9 mouse cellular contexts compared by ENCODE assay signal in the genomic region with DNA sequence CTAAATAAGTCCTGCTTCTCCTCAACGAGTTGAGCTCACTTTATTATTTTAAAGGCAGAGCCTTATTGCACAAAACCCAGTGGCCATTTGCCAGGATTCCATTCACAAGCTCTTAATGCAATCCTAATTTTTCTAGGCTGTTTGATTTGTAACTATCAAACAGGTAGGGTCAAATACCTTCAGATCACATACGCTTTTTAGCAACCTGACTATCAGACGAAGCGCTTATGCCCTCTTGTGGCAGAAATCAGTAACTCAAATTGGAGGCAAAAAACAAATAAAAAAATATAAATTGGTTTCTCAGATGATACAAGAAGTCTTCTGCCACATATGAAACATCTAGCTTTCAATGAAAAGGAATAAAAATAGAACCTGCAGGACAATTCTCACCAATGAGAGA. TPM values are rescaled to one million over a fixed set of nuclear protein-coding genes. Genes with fewer than 3 reads are reported as not detected.
A peak's percentile ranks its signal among the peaks of the same experiment; 100 is the strongest.
DNase-seq lines count a peak whose midpoint lies in the region; TF ChIP-seq lines count a peak whose summit lies in the region.
"Had no signal": no experiment of that assay in that cellular context is flagged by ENCODE, and none has a peak within 500 bp of the region (broad histone marks: within the 10 kb centered on the region; RNA-seq: fewer than 3 reads in every experiment).

No protein-coding gene starts in this region.

- H3K79me2 ChIP-seq in MEL (ENCODE audit: control insufficient read depth, insufficient read depth, low read length, poor library complexity): peaks cover 12% of the 10 kb centered on the region; the same call in 1 of the 2 replicates

- TF ChIP-seq POLR2A in MEL (IDR thresholded peaks at IDR 0.05; ENCODE audit: control insufficient read depth in 1 of 2, insufficient read depth in 1 of 2, low read depth in 1 of 2, low read length in 2 of 2, poor library complexity in 1 of 2): no peak

- H3K27ac ChIP-seq in MEL (ENCODE audit: control insufficient read depth, low read depth, low read length): no peak overlapping the region

- H3K9me3 ChIP-seq in MEL (replicated peaks; ENCODE audit: insufficient read depth, low read length): no peaks in the 10 kb centered on the region

- no peak overlapping the region for H3K9ac ChIP-seq in MEL (ENCODE audit: control insufficient read depth, low read depth, low read length, poor library complexity, severe bottlenecking)

- H3K36me3 ChIP-seq in MEL (ENCODE audit: control insufficient read depth in 1 of 2, insufficient read depth in 2 of 2, low read length in 2 of 2): peaks cover 0 to 17% of the 10 kb centered on the region in 2 experiments; a peak in 2 of 4 replicates

- no peak for TF ChIP-seq EP300 in MEL (IDR thresholded peaks at IDR 0.05; ENCODE audit: low read depth in 1 of 2, low read length in 2 of 2)

- intact Hi-C loops in heart, postnatal 14 days (cut with DNase I): loop anchor here (2.0 kb wide), 1 partner anchor 73 kb away; no protein-coding TSS in a partner anchor

- TF ChIP-seq CTCF in MEL (IDR thresholded peaks at IDR 0.05 in 2 of 3, conservative IDR thresholded peaks at IDR 0.05 in 1 of 3; ENCODE audit: control insufficient read depth in 1 of 3, insufficient read depth in 1 of 3, low read depth in 2 of 3, low read length in 3 of 3, poor library complexity in 1 of 3, severe bottlenecking in 1 of 3): peak; percentile 39 to 85 (median 45); a peak in 5 of 6 replicates

- H3K4me3 ChIP-seq in MEL (ENCODE audit: control insufficient read depth in 1 of 2, insufficient read depth in 1 of 2, low read depth in 2 of 2, low read length in 2 of 2): no peak overlapping the region

- peak; percentile 6 for DNase-seq in kidney, postnatal 10 days
- DNase-seq in kidney, adult 11 months: no peak
- peak; percentile 73 for DNase-seq in MEL (ENCODE audit: low read depth, low spot score)
- DNase-seq in embryo, embryonic 9.5 days (ENCODE audit: extremely low spot score): peak; percentile 28
- DNase-seq in lung, postnatal 25 days (ENCODE audit: low spot score): peak; percentile 41
- DNase-seq in natural killer cell, adult 2 months (ENCODE audit: low spot score in 2 of 2): no peak
- no peak for DNase-seq in heart, postnatal 14 days
- no peak for DNase-seq in thymus, postnatal 4 days

- peak; percentile 95 for TF ChIP-seq RAD21 in MEL (IDR thresholded peaks at IDR 0.05; ENCODE audit: low read depth, low read length)

- peaks cover 0 to 5% of the 10 kb centered on the region in 2 experiments; a peak in 2 of 4 replicates for H3K4me1 ChIP-seq in MEL (ENCODE audit: control insufficient read depth in 1 of 2, insufficient read depth in 2 of 2, low read length in 2 of 2)

- no peaks in the 10 kb centered on the region for H3K27me3 ChIP-seq in MEL (ENCODE audit: control insufficient read depth in 1 of 2, insufficient read depth in 2 of 2, low read length in 2 of 2)

TF ChIP-seq in MEL, 35 proteins besides CTCF, POLR2A, EP300 and RAD21:
- TF ChIP-seq SIN3A (IDR thresholded peaks at IDR 0.05; ENCODE audit: low read length) (peak; percentile 44; the same call in 1 of the 2 replicates), ELF1 (IDR thresholded peaks at IDR 0.05; ENCODE audit: low read depth, low read length) (no peak), ZC3H11A (IDR thresholded peaks at IDR 0.05; ENCODE audit: low read depth, low read length) (peak; percentile 93), ZNF384 (IDR thresholded peaks at IDR 0.05; ENCODE audit: low read depth, low read length) (peak; percentile 73), MXI1 (IDR thresholded peaks at IDR 0.05; ENCODE audit: low read depth, low read length) (no peak), TBP (IDR thresholded peaks at IDR 0.05; ENCODE audit: low read depth, low read length) (no peak), TAL1 (IDR thresholded peaks at IDR 0.05; ENCODE audit: low read length) (no peak), MYC (IDR thresholded peaks at IDR 0.05; ENCODE audit: low read depth, low read length) (no peak), SMC3 (IDR thresholded peaks at IDR 0.05; ENCODE audit: low read depth, low read length) (peak; percentile 94), ZKSCAN1 (IDR thresholded peaks at IDR 0.05; ENCODE audit: low read depth, low read length) (no peak), CHD2 (IDR thresholded peaks at IDR 0.05; ENCODE audit: low read length) (no peak)

RNA-seq across cellular contexts. Expression of a gene that starts 12.9 kb away (rescaled TPM):
- 17.8 and 24.4 TPM in 2 replicates for total RNA-seq in MEL (2012; rRNA removed)
- polyA plus RNA-seq in MEL (2012; ENCODE audit: insufficient read depth in 1 of 2, insufficient read length in 2 of 2, low read depth in 1 of 2, low replicate concordance in 2 of 2, missing spikeins in 1 of 2): 10 to 100 TPM in 1 of 2 experiments, not detected in 1; 91.3 TPM
- total RNA-seq in heart, postnatal 14 days (2021): under 1 TPM; 0.26 to 0.32 TPM

RNA-seq across cellular contexts. Expression of a gene that starts 17.0 kb away (rescaled TPM):
- total RNA-seq in MEL (2012; rRNA removed): 1.4 and 2.3 TPM in 2 replicates
- polyA plus RNA-seq in MEL (2012; ENCODE audit: insufficient read depth in 1 of 2, insufficient read length in 2 of 2, low read depth in 1 of 2, low replicate concordance in 2 of 2, missing spikeins in 1 of 2): 1 to 10 TPM in 1 of 2 experiments, not detected in 1; 1.2 TPM
- not detected for total RNA-seq in heart, postnatal 14 days (2021)
- polyA plus RNA-seq: limb, embryonic 11.5 days had no signal

RNA-seq across cellular contexts. Expression of a gene that starts 56.5 kb away (rescaled TPM):
- total RNA-seq in MEL (2012; rRNA removed): 1.2 and 1.3 TPM in 2 replicates
- 1 to 10 TPM in 1 of 2 experiments, not detected in 1; 1.1 TPM for polyA plus RNA-seq in MEL (2012; ENCODE audit: insufficient read depth in 1 of 2, insufficient read length in 2 of 2, low read depth in 1 of 2, low replicate concordance in 2 of 2, missing spikeins in 1 of 2)
- total RNA-seq in heart, postnatal 14 days (2021): under 1 TPM; 0.57 to 0.59 TPM

Comparison
In these comparisons a context has a peak if more than half of its experiments do, and no peak if none do; other contexts are left out.
1. DNase-seq: peak in kidney, postnatal 10 days (single experiment), MEL (single experiment), embryo, embryonic 9.5 days (single experiment) and lung, postnatal 25 days (single experiment); none in kidney, adult 11 months (single experiment), natural killer cell, adult 2 months (0 of 2), heart, postnatal 14 days (0 of 2) and thymus, postnatal 4 days (single experiment).
2. RNA of a gene that starts 12.9 kb away (total RNA-seq): 17.8 to 24.4 TPM in MEL; 0.26 to 0.32 TPM in heart, postnatal 14 days; every median in the first group is over 10 times any median in the second.